Mouse (Mus musculus) brain, embryonic 14.5 days (tissue): Measurements from ENCODE around the gene Tmtc4.

Experiments used
- CTCF ChIP-seq: fragments of 200-500 bp; IDR thresholded peaks from 2 replicates; pipeline ENCODE4 v1.5.1; 2012; ENCODE audit warnings: inconsistent platforms, mild to moderate bottlenecking, moderate library complexity, borderline replicate concordance; ENCODE audit not compliant: insufficient read depth, insufficient read length; ENCODE audit errors: extremely low read depth
- POLR2A ChIP-seq: fragments of 200-500 bp; IDR thresholded peaks from 2 replicates; pipeline ENCODE4 v1.6.1; 2012; ENCODE audit warnings: mild to moderate bottlenecking, inconsistent platforms, borderline replicate concordance; ENCODE audit not compliant: poor library complexity, insufficient read depth, insufficient read length, severe bottlenecking; ENCODE audit errors: extremely low read depth

- TF ChIP-seq POLR2A (no peak), CTCF (no peak)
These were observed 99.8 kb downstream of the Tmtc4 start for GRCm38 (mm10) chr14:122883821-122884584.
